Mouse (Mus musculus) lung, postnatal 25 days (tissue): ENCODE results near the gene Zc3h12b.
A peak's percentile ranks its signal among the peaks of the same experiment; 100 is the strongest.
"Not testable (repeated sequence)": the region's sequence is repeated elsewhere in the genome, so short reads cannot be mapped to it uniquely, and the experiment has no call there.

Experiments used
- DNase-seq: peaks from one replicate; pipeline ENCODE4 v3.0.0; 2022; ENCODE audit warnings: low spot score

Gene Zc3h12b

GRCm38 (mm10) chrX:95711227-95712111 is at the start of gene Zc3h12b:
Gene Zc3h12b, plus strand, starts transcription at chrX:95711678.
- DNase-seq, result peak; percentile 10

- no peak for DNase-seq
These were observed 29.3 kb upstream of the Zc3h12b start for GRCm38 (mm10) chrX:95682206-95682605.

- no peak for DNase-seq
These were observed 24.4 kb upstream of the Zc3h12b start for GRCm38 (mm10) chrX:95687119-95687518.

GRCm38 (mm10) chrX:95738253-95738652 is 26.8 kb downstream of the Zc3h12b start:
- no peak for DNase-seq

- DNase-seq, result no peak
These were observed 84.4 kb downstream of the Zc3h12b start for GRCm38 (mm10) chrX:95795881-95796280.

- no peak for DNase-seq
These were observed 90.3 kb downstream of the Zc3h12b start for GRCm38 (mm10) chrX:95801790-95802189.

- DNase-seq, result no peak
These were observed 141.3 kb downstream of the Zc3h12b start for GRCm38 (mm10) chrX:95852806-95853205.

GRCm38 (mm10) chrX:95881111-95881510 is 169.6 kb downstream of the Zc3h12b start:
- DNase-seq, result no peak

- no peak for DNase-seq
These were observed 191.2 kb downstream of the Zc3h12b start for GRCm38 (mm10) chrX:95902716-95903115.

GRCm38 (mm10) chrX:95935481-95935880 is 224.0 kb downstream of the Zc3h12b start:
- no peak for DNase-seq

GRCm38 (mm10) chrX:95945496-95945895 is 234.0 kb downstream of the Zc3h12b start:
- no peak for DNase-seq

GRCm38 (mm10) chrX:95948135-95948534 is 236.7 kb downstream of the Zc3h12b start:
- no peak for DNase-seq

- peak; percentile 21 for DNase-seq
These were observed 239.3 kb downstream of the Zc3h12b start for GRCm38 (mm10) chrX:95950776-95951175.

- peak; percentile 94 for DNase-seq
These were observed 245.2 kb downstream of the Zc3h12b start, which contains the start of gene Las1l for GRCm38 (mm10) chrX:95956497-95957293. Gene Las1l, minus strand, starts transcription at chrX:95956962.

- DNase-seq, result not testable (repeated sequence)
These were observed 246.0 kb downstream of the Zc3h12b start for GRCm38 (mm10) chrX:95957461-95957860.

GRCm38 (mm10) chrX:95963366-95963765 is 251.9 kb downstream of the Zc3h12b start:
- no peak for DNase-seq

- DNase-seq, result no peak
These were observed 253.6 kb downstream of the Zc3h12b start for GRCm38 (mm10) chrX:95965036-95965435.

GRCm38 (mm10) chrX:95967847-95968593 is 256.5 kb downstream of the Zc3h12b start:
- DNase-seq, result peak; percentile 26

- DNase-seq, result peak; percentile 79
These were observed 257.1 kb downstream of the Zc3h12b start for GRCm38 (mm10) chrX:95968594-95968965.

GRCm38 (mm10) chrX:95969116-95969515 is 257.6 kb downstream of the Zc3h12b start:
- no peak for DNase-seq

GRCm38 (mm10) chrX:95969936-95970335 is 258.5 kb downstream of the Zc3h12b start:
- no peak for DNase-seq
